Mouse (Mus musculus) MEL (cell line): ENCODE measurements around the gene Tbxas1. TPM values are rescaled to one million over a fixed set of nuclear protein-coding genes. Genes with fewer than 3 reads are reported as not detected.

ENCODE experiments used
- DNase-seq: peaks from one replicate; pipeline ENCODE4 v3.0.0; 2011; ENCODE audit warnings: low read depth, low spot score
- H3K27ac ChIP-seq: 2 replicates; pipeline ENCODE4 v1.5.1; 2012; ENCODE audit warnings: low read depth, mild to moderate bottlenecking, control low read depth, low read length, moderate library complexity; ENCODE audit not compliant: control insufficient read depth
- H3K27me3 ChIP-seq, 2 experiments: fragments of 150-350 bp in 1 of 2; sonication (generic) in 1 of 2; 2 replicates each; pipeline ENCODE4 v1.6.1; 2012; ENCODE audit warnings: low read length in 2 of 2, mild to moderate bottlenecking in 2 of 2, improper control_type of control experiment in 1 of 2, moderate library complexity in 1 of 2; ENCODE audit not compliant: insufficient read depth in 2 of 2, control insufficient read depth in 1 of 2
- H3K36me3 ChIP-seq, 2 experiments: 2 replicates each; pipeline ENCODE4 v1.6.1; 2012 to 2014; ENCODE audit warnings: low read length in 2 of 2, improper control_type of control experiment in 1 of 2, inconsistent platforms in 1 of 2, mild to moderate bottlenecking in 1 of 2; ENCODE audit not compliant: insufficient read depth in 2 of 2, control insufficient read depth in 1 of 2
- H3K4me1 ChIP-seq, 2 experiments: fragments of 150-350 bp in 1 of 2; sonication (generic) in 1 of 2; 2 replicates each; pipeline ENCODE4 v1.6.1; 2012; ENCODE audit warnings: low read length in 2 of 2, improper control_type of control experiment in 1 of 2, mild to moderate bottlenecking in 1 of 2; ENCODE audit not compliant: insufficient read depth in 2 of 2, control insufficient read depth in 1 of 2
- H3K4me3 ChIP-seq, 2 experiments: fragments of 150-350 bp in 1 of 2; sonication (generic) in 1 of 2; 2 replicates each; pipeline ENCODE4 v1.5.1; 2012; ENCODE audit warnings: low read depth in 2 of 2, low read length in 2 of 2, mild to moderate bottlenecking in 2 of 2, moderate library complexity in 2 of 2, control low read depth in 1 of 2, improper control_type of control experiment in 1 of 2; ENCODE audit not compliant: control insufficient read depth in 1 of 2, insufficient read depth in 1 of 2
- H3K79me2 ChIP-seq: 2 replicates; pipeline ENCODE4 v1.6.1; 2012; ENCODE audit warnings: mild to moderate bottlenecking, low read length, moderate library complexity; ENCODE audit not compliant: control insufficient read depth, poor library complexity, insufficient read depth
- H3K9ac ChIP-seq: 2 replicates; pipeline ENCODE4 v1.6.1; 2012; ENCODE audit warnings: low read depth, mild to moderate bottlenecking, control low read depth, low read length, moderate library complexity; ENCODE audit not compliant: control insufficient read depth, poor library complexity, severe bottlenecking
- H3K9me3 ChIP-seq: fragments of 150-350 bp; sonication (generic); replicated peaks from 2 replicates; pipeline ENCODE4 v1.6.1; 2012; ENCODE audit warnings: mild to moderate bottlenecking, low read length, improper control_type of control experiment, moderate library complexity; ENCODE audit not compliant: insufficient read depth
- BHLHE40 ChIP-seq: IDR thresholded peaks from 2 replicates; pipeline ENCODE4 v1.6.1; 2012; ENCODE audit warnings: low read depth, mild to moderate bottlenecking, inconsistent platforms, low read length, improper control_type of control experiment, borderline replicate concordance
- CTCF ChIP-seq, 3 experiments: IDR thresholded peaks in 2 of 3; conservative IDR thresholded peaks in 1 of 3; 2 replicates each; pipeline ENCODE4 v1.5.1; 2011 to 2012; ENCODE audit warnings: low read length in 3 of 3, low read depth in 2 of 3, mild to moderate bottlenecking in 2 of 3, improper control_type of control experiment in 1 of 3, inconsistent platforms in 1 of 3, mixed read lengths in 1 of 3, moderate library complexity in 1 of 3; ENCODE audit not compliant: control insufficient read depth in 1 of 3, insufficient read depth in 1 of 3, poor library complexity in 1 of 3, severe bottlenecking in 1 of 3
- E2F4 ChIP-seq: IDR thresholded peaks from 2 replicates; pipeline ENCODE4 v1.6.1; 2011; ENCODE audit warnings: low read depth, low read length, improper control_type of control experiment, borderline replicate concordance
- ELF1 ChIP-seq: IDR thresholded peaks from 2 replicates; pipeline ENCODE4 v1.6.1; 2014; ENCODE audit warnings: low read depth, mild to moderate bottlenecking, inconsistent platforms, low read length, improper control_type of control experiment, moderate library complexity
- HCFC1 ChIP-seq: IDR thresholded peaks from 2 replicates; pipeline ENCODE4 v1.6.1; 2012; ENCODE audit warnings: low read depth, mild to moderate bottlenecking, inconsistent platforms, low read length, improper control_type of control experiment, moderate library complexity
- KAT2A ChIP-seq: conservative IDR thresholded peaks from 2 replicates; pipeline ENCODE4 v1.6.1; 2012; ENCODE audit warnings: low read depth, low read length, improper control_type of control experiment, inconsistent platforms
- MEF2A ChIP-seq: IDR thresholded peaks from 2 replicates; pipeline ENCODE4 v1.6.1; 2014; ENCODE audit warnings: low read depth, mild to moderate bottlenecking, inconsistent platforms, low read length, improper control_type of control experiment; ENCODE audit not compliant: poor library complexity, insufficient replicate concordance, severe bottlenecking; ENCODE audit errors: extremely low read depth
- MYB ChIP-seq: IDR thresholded peaks from 2 replicates; pipeline ENCODE4 v1.6.1; 2011; ENCODE audit warnings: mild to moderate bottlenecking, low read depth, low read length, improper control_type of control experiment
- POLR2A ChIP-seq, 2 experiments: IDR thresholded peaks; 2 replicates each; pipeline ENCODE4 v1.6.1; 2011 to 2012; ENCODE audit warnings: low read length in 2 of 2, mild to moderate bottlenecking in 2 of 2, control low read depth in 1 of 2, improper control_type of control experiment in 1 of 2, low read depth in 1 of 2, moderate library complexity in 1 of 2; ENCODE audit not compliant: control insufficient read depth in 1 of 2, insufficient read depth in 1 of 2, poor library complexity in 1 of 2
- POLR2AphosphoS2 ChIP-seq: IDR thresholded peaks from 2 replicates; pipeline ENCODE4 v1.6.1; 2011; ENCODE audit warnings: low read length, improper control_type of control experiment
- TBP ChIP-seq: IDR thresholded peaks from 2 replicates; pipeline ENCODE4 v1.8.0; 2011; ENCODE audit warnings: low read depth, low read length, improper control_type of control experiment
- TCF12 ChIP-seq: IDR thresholded peaks from 2 replicates; pipeline ENCODE4 v1.6.1; 2014; ENCODE audit warnings: low read depth, mild to moderate bottlenecking, inconsistent platforms, low read length, improper control_type of control experiment, moderate library complexity
- USF1 ChIP-seq: IDR thresholded peaks from 2 replicates; pipeline ENCODE4 v1.6.1; 2014; ENCODE audit warnings: low read depth, mild to moderate bottlenecking, inconsistent platforms, low read length, improper control_type of control experiment, moderate library complexity
- USF2 ChIP-seq, 2 experiments: IDR thresholded peaks; 2 replicates each; pipeline ENCODE4 v1.6.1; 2011 to 2012; ENCODE audit warnings: improper control_type of control experiment in 2 of 2, low read length in 2 of 2, borderline replicate concordance in 1 of 2, inconsistent platforms in 1 of 2, low read depth in 1 of 2, mild to moderate bottlenecking in 1 of 2; ENCODE audit not compliant: insufficient read depth in 1 of 2
- ZKSCAN1 ChIP-seq: IDR thresholded peaks from 2 replicates; pipeline ENCODE4 v1.6.1; 2012; ENCODE audit warnings: low read depth, mild to moderate bottlenecking, inconsistent platforms, low read length, improper control_type of control experiment, moderate library complexity
- polyA plus RNA-seq, 2 experiments: library from polyadenylated mRNA; stranded (reverse) in 1 of 2; unstranded in 1 of 2; fragments of >175 nt in 1 of 2; fragments of >200 nt in 1 of 2; gene quantifications; 2 replicates each; pipeline versions ENCODE4 v1.2.1 to v1.2.4; 2012; ENCODE audit warnings: low replicate concordance in 2 of 2, low read depth in 1 of 2; ENCODE audit not compliant: insufficient read length in 2 of 2, insufficient read depth in 1 of 2, missing spikeins in 1 of 2
- total RNA-seq: library from RNA; depleted of rRNA; stranded (reverse); fragments of 300-350 nt; gene quantifications from 2 replicates; pipeline ENCODE4 v1.2.3, GENCODE M21; 2012

Gene Tbxas1
- total and polyA plus RNA-seq, 3 experiments: 0.54 to 2.7 TPM; not detected in 1

DNA sequence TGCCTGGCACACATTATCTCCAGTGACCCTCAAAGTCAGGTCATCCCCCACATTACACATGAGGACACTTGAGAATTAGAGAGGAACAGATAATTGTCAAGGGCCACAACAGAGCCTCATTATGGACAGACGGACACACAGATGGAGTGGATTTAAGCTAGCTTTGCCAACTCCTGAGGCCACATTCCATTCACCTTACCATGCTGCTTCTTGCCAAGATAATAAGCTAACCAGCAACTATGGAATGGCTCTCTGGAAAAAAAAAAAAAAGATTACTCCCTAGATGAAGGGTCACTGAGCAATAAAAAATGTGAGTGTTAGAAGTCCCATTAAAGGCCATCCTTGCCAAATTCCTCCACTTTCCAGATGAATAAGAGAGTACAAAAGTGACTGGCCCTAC is 30.1 kb upstream of the Tbxas1 start:
- Histone ChIP-seq H3K79me2 (0 out of 2 replicates have a peak, but pooled peaks cover 2% of the 10 kb centered on the region), H3K9me3 (no peaks in the 10 kb centered on the region), H3K27ac (no peak overlapping the region), H3K27me3 (no peaks in the 10 kb centered on the region), H3K36me3 (peaks cover 0 to 28% of the 10 kb centered on the region in 2 experiments; a peak in 2 of 4 replicates), H3K4me1 (peaks cover 12 to 30% of the 10 kb centered on the region in 2 experiments), H3K4me3 (no peak overlapping the region), H3K9ac (no peak overlapping the region)
- TF ChIP-seq HCFC1: no peak
- TF ChIP-seq ZKSCAN1: no peak
- TF ChIP-seq E2F4: no peak
- TF ChIP-seq POLR2A (IDR thresholded peaks at IDR 0.05; ENCODE audit: control insufficient read depth in 1 of 2, insufficient read depth in 1 of 2, low read depth in 1 of 2, low read length in 2 of 2, poor library complexity in 1 of 2): no peak
- no peak for TF ChIP-seq MYB
- TF ChIP-seq POLR2AphosphoS2: no peak
- TF ChIP-seq TCF12: no peak
- TF ChIP-seq BHLHE40: no peak
- no peak for TF ChIP-seq MEF2A
- DNase-seq: no peak

DNA sequence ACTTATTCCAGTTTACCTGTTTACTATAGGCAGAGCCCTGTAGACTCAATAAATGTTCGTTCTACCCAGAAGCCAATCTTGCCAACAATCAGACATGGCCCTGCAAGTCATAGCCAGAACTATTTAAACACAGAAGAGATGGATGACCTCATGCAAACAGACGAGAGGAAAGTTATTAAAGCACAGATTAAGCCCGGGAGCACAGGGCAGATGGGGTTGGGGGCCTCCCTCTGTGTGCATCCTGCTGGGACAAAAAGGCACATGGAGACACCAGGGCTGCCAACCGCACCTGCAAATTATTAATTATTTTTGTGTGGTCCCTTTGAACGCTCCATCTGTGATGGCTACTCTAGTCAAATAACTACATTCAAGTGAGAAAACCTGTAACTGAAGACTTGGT is 29.3 kb upstream of the Tbxas1 start:
- no peak overlapping the region for H3K9ac ChIP-seq
- H3K27me3 ChIP-seq: no peaks in the 10 kb centered on the region
- no peak overlapping the region for H3K4me3 ChIP-seq
- DNase-seq: no peak
- 0 out of 2 replicates have a peak, but pooled peaks cover 2% of the 10 kb centered on the region for H3K79me2 ChIP-seq
- H3K27ac ChIP-seq: no peak overlapping the region
- no peaks in the 10 kb centered on the region for H3K9me3 ChIP-seq
- H3K4me1 ChIP-seq: peaks cover 12 to 30% of the 10 kb centered on the region in 2 experiments
- no peak for TF ChIP-seq TCF12
- TF ChIP-seq USF1: no peak
- no peak for TF ChIP-seq KAT2A
- TF ChIP-seq ELF1: no peak
- no peak for TF ChIP-seq TBP
- no peak for TF ChIP-seq CTCF (IDR thresholded peaks at IDR 0.05 in 2 of 3, conservative IDR thresholded peaks at IDR 0.05 in 1 of 3; ENCODE audit: control insufficient read depth in 1 of 3, insufficient read depth in 1 of 3, low read depth in 2 of 3, low read length in 3 of 3, poor library complexity in 1 of 3, severe bottlenecking in 1 of 3)
- no peak for TF ChIP-seq USF2 (IDR thresholded peaks at IDR 0.05; ENCODE audit: borderline replicate concordance in 1 of 2, insufficient read depth in 1 of 2, low read depth in 1 of 2, low read length in 2 of 2)
- peaks cover 0 to 33% of the 10 kb centered on the region in 2 experiments; a peak in 2 of 4 replicates for H3K36me3 ChIP-seq
